Mouse (Mus musculus): ENCODE data around the gene Cmip. TPM values are rescaled to one million over a fixed set of nuclear protein-coding genes. Genes with fewer than 3 reads are reported as not detected.

Gene Cmip
- polyA plus RNA-seq, 1 experiment from 2014 or later: 28.5 TPM

- ATAC-seq (ENCODE audit: low FRiP score) (no peak), DNase-seq (ENCODE audit: low spot score, missing footprints) (no peak)
- Histone ChIP-seq H3K4me1 (ENCODE audit: control insufficient read depth, insufficient read depth, low read length) (peaks cover 13% of the 10 kb centered on the region), H3K36me3 (ENCODE audit: control insufficient read depth, insufficient read depth, low read length) (no peaks in the 10 kb centered on the region), H3K4me3 (ENCODE audit: low read depth, low read length) (no peak overlapping the region), H3K4me2 (no peak overlapping the region), H3K27ac (ENCODE audit: low read depth, low read length) (no peak overlapping the region), H3K27me3 (ENCODE audit: control insufficient read depth, insufficient read depth, low read length) (no peaks in the 10 kb centered on the region), H3K9ac (ENCODE audit: low read length) (no peak overlapping the region), H3K9me3 (ENCODE audit: control insufficient read depth, low read length) (no peaks in the 10 kb centered on the region)
- WGBS: 82% methylated on average over 7 of the region's 7 CpGs
These were observed 43.3 kb downstream of the Cmip start for GRCm38 (mm10) chr8:117300188-117300587.

DNA sequence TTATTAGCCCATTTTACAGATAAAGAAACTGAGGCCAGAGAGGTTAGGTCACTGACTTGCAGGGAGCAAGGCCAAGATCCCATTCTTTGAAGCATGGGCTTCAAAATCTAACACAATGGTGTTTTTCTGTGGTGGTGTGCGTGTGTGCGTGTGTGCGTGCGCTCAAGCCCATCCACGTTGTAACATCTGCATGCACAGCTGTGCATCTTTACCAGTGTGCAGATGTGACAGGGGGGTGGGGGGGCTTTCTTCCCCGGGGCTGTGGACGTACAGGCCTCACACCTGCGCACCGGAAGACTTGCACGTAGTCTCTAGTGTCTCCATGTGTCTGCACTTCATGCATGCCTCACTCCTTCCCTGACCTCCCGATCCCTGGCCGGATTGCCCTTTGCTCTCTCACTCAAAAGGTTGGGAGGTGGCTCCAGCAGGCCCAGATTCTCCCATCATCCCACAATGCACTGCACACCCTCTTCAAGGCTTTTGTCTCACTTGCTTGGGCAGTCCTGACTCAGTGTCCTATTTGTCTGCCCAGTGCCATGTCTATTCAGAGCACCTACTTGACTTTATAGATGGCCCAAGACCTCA lies 44.7 kb downstream of the Cmip start:
- WGBS: 86% methylated on average over 12 of the region's 12 CpGs
- H3K4me3 ChIP-seq (ENCODE audit: low read depth, low read length): no peak overlapping the region
- H3K27ac ChIP-seq (ENCODE audit: low read depth, low read length): no peak overlapping the region
- no peaks in the 10 kb centered on the region for H3K9me3 ChIP-seq (ENCODE audit: control insufficient read depth, low read length)
- H3K4me2 ChIP-seq: no peak overlapping the region
- peaks cover 13% of the 10 kb centered on the region for H3K4me1 ChIP-seq (ENCODE audit: control insufficient read depth, insufficient read depth, low read length)
- DNase-seq (ENCODE audit: low spot score, missing footprints): no peak
- H3K9ac ChIP-seq (ENCODE audit: low read length): no peak overlapping the region
- no peaks in the 10 kb centered on the region for H3K36me3 ChIP-seq (ENCODE audit: control insufficient read depth, insufficient read depth, low read length)
- no peaks in the 10 kb centered on the region for H3K27me3 ChIP-seq (ENCODE audit: control insufficient read depth, insufficient read depth, low read length)
- ATAC-seq (ENCODE audit: low FRiP score): no peak

DNA sequence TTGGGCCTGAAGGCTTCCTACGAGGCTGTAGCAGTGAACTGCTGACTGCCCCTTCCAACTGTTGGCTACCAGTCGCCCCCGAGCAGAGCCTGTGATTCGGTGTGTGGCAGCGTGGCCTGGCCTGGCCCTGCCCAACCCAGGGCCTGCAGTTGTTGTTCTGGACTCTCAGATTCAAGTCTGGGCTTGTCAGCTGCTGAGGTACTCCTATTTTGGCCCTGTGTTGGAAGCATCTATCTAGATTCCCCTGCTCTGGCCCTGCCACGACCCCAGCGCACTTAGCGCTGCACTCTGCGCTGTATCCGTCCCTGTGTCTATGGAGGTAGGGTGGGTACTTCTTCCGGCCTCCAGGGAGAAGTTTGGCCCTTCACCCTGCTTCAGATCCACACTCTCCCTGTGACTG lies 45.2 kb downstream of the Cmip start:
- H3K4me1 ChIP-seq (ENCODE audit: control insufficient read depth, insufficient read depth, low read length): peaks cover 14% of the 10 kb centered on the region
- no peak for DNase-seq (ENCODE audit: low spot score, missing footprints)
- H3K9me3 ChIP-seq (ENCODE audit: control insufficient read depth, low read length): no peaks in the 10 kb centered on the region
- 82% methylated on average over 11 of the region's 11 CpGs for WGBS
- no peak for ATAC-seq (ENCODE audit: low FRiP score)
- no peak overlapping the region for H3K4me3 ChIP-seq (ENCODE audit: low read depth, low read length)
- H3K36me3 ChIP-seq (ENCODE audit: control insufficient read depth, insufficient read depth, low read length): no peaks in the 10 kb centered on the region
- no peaks in the 10 kb centered on the region for H3K27me3 ChIP-seq (ENCODE audit: control insufficient read depth, insufficient read depth, low read length)
- H3K4me2 ChIP-seq: no peak overlapping the region
- no peak overlapping the region for H3K9ac ChIP-seq (ENCODE audit: low read length)
- no peak overlapping the region for H3K27ac ChIP-seq (ENCODE audit: low read depth, low read length)

DNA sequence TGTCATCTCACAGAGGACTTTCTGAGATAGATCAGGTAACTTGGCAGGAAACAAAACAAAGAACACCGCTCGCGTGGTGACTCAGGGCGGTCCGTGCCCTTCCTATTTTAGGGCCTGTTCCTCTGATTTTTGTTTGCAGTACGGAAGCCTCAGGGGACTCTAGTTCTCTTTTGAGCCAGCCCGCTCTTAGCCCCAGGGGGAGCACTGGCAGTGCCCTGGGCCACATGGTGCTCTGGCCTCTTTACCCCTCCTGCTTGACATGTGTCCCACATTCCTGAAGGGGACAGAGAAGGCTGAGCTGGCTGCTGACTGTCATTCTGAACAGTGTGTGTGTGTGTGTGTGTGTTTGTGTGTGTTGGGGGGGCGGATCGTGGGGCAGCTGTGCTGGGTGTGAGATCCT lies 46.8 kb downstream of the Cmip start:
- H3K9ac ChIP-seq (ENCODE audit: low read length): no peak overlapping the region
- no peak overlapping the region for H3K4me3 ChIP-seq (ENCODE audit: low read depth, low read length)
- peaks cover 18% of the 10 kb centered on the region for H3K4me1 ChIP-seq (ENCODE audit: control insufficient read depth, insufficient read depth, low read length)
- no peaks in the 10 kb centered on the region for H3K9me3 ChIP-seq (ENCODE audit: control insufficient read depth, low read length)
- no peak overlapping the region for H3K4me2 ChIP-seq
- DNase-seq (ENCODE audit: low spot score, missing footprints) (no peak), ATAC-seq (ENCODE audit: low FRiP score) (no peak)
- no peaks in the 10 kb centered on the region for H3K36me3 ChIP-seq (ENCODE audit: control insufficient read depth, insufficient read depth, low read length)
- H3K27me3 ChIP-seq (ENCODE audit: control insufficient read depth, insufficient read depth, low read length): no peaks in the 10 kb centered on the region
- WGBS: 71% methylated on average over 9 of the region's 9 CpGs
- H3K27ac ChIP-seq (ENCODE audit: low read depth, low read length): no peak overlapping the region

DNA sequence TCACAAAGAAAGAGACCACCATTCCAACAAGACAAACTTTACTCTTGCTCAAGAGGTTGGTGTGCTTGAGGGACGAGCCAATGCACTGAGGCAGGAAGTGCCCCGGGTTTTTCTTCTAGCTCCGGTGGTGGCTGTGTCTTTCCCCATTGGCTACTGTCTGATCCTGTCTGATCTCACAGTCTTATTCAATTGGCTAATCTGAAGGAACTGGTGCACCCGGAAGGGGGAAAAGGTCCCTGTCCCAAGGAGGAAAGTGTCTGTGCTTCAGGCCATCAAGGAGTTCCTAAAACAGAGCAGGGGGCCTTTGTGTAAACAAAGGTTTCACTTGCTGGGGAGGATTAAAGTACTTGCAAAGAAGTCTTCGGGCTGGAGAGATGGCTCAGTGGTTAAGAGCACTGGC lies 48.5 kb downstream of the Cmip start:
- H3K9ac ChIP-seq (ENCODE audit: low read length): no peak overlapping the region
- no peak overlapping the region for H3K27ac ChIP-seq (ENCODE audit: low read depth, low read length)
- ATAC-seq (ENCODE audit: low FRiP score) (no peak), DNase-seq (ENCODE audit: low spot score, missing footprints) (no peak)
- 50% methylated on average over 5 of the region's 5 CpGs for WGBS
- H3K27me3 ChIP-seq (ENCODE audit: control insufficient read depth, insufficient read depth, low read length): no peaks in the 10 kb centered on the region
- peaks cover 12% of the 10 kb centered on the region for H3K4me1 ChIP-seq (ENCODE audit: control insufficient read depth, insufficient read depth, low read length)
- no peak overlapping the region for H3K4me3 ChIP-seq (ENCODE audit: low read depth, low read length)
- no peak overlapping the region for H3K4me2 ChIP-seq
- no peaks in the 10 kb centered on the region for H3K36me3 ChIP-seq (ENCODE audit: control insufficient read depth, insufficient read depth, low read length)
- no peaks in the 10 kb centered on the region for H3K9me3 ChIP-seq (ENCODE audit: control insufficient read depth, low read length)

DNA sequence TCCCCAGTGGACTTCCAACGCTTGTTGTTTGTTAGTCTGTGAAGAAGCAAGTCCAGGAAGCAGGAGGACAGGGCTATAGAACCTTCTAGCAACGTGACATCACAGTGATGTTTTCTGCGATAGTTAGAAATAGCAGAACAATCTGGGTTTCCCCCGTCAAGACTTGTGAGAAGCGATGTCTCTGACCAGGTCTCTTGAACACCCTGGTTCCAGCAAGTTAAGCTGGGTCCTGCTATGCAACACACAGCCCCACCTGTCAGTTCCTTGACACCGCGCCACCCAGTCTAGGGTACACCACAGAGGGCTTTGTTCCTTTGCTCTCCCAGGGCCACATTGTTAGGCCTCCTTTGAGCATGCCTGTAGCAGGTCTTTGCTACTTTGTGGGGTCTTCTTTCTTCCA lies 49.9 kb downstream of the Cmip start:
- H3K4me1 ChIP-seq (ENCODE audit: control insufficient read depth, insufficient read depth, low read length): peaks cover 9% of the 10 kb centered on the region

GRCm38 (mm10) chr8:117307221-117307620 lies 50.4 kb downstream of the Cmip start:
- Histone ChIP-seq H3K27ac (ENCODE audit: low read depth, low read length) (no peak overlapping the region), H3K9me3 (ENCODE audit: control insufficient read depth, low read length) (no peaks in the 10 kb centered on the region), H3K9ac (ENCODE audit: low read length) (no peak overlapping the region), H3K4me1 (ENCODE audit: control insufficient read depth, insufficient read depth, low read length) (peaks cover 9% of the 10 kb centered on the region), H3K27me3 (ENCODE audit: control insufficient read depth, insufficient read depth, low read length) (no peaks in the 10 kb centered on the region), H3K4me2 (no peak overlapping the region), H3K36me3 (ENCODE audit: control insufficient read depth, insufficient read depth, low read length) (no peaks in the 10 kb centered on the region), H3K4me3 (ENCODE audit: low read depth, low read length) (no peak overlapping the region)
- 78% methylated on average over 8 of the region's 8 CpGs for WGBS
- DNase-seq (ENCODE audit: low spot score, missing footprints): no peak
- ATAC-seq (ENCODE audit: low FRiP score): no peak

More for the DNA sequence above, 49.9 kb downstream of the Cmip start:
- no peaks in the 10 kb centered on the region for H3K27me3 ChIP-seq (ENCODE audit: control insufficient read depth, insufficient read depth, low read length)
- 87% methylated on average over 7 of the region's 7 CpGs for WGBS
- no peaks in the 10 kb centered on the region for H3K9me3 ChIP-seq (ENCODE audit: control insufficient read depth, low read length)
- H3K27ac ChIP-seq (ENCODE audit: low read depth, low read length): no peak overlapping the region
- ATAC-seq (ENCODE audit: low FRiP score): no peak
- H3K4me3 ChIP-seq (ENCODE audit: low read depth, low read length): no peak overlapping the region
- H3K9ac ChIP-seq (ENCODE audit: low read length): no peak overlapping the region
- H3K36me3 ChIP-seq (ENCODE audit: control insufficient read depth, insufficient read depth, low read length): no peaks in the 10 kb centered on the region
- H3K4me2 ChIP-seq: no peak overlapping the region
- no peak for DNase-seq (ENCODE audit: low spot score, missing footprints)

DNA sequence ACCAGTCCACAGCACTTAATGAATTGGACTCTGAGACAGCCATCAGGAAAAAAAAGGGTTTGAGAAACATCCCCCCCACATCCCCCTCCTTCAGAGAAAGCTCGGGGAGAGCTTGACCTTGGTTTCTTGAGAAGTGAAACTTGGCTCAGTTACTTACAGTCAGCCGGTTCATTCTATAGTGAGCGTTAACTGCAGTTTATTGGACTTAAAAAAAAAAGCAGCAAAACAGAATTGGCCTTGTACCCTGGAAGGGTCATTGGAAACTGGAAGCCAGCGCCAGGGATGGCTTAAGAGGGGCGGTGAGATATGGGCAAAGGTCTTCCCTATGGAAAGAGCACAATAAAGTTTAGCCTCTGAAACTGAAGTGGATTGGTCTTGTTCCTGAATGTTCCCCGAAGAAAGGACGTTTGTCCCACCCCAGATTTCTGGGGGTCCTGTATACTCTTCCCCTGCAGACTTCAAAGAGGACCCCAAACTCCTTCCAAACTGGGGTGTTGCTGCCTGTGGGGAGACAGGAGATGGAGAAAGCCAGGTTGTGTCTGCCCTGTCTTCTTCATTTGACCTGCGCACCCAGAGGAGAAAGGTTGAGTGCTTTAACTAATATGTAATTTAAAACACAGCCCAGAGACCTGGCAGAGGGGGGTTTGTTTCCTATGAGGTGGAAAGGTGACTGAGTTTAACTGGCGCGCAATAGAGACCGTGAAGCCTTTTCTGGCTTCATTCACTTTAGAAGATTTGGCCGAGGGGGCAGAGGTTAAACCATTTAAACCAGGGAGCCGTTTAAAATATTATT lies 51.6 kb downstream of the Cmip start:
- Histone ChIP-seq H3K4me1 (ENCODE audit: control insufficient read depth, insufficient read depth, low read length) (peaks cover 7% of the 10 kb centered on the region), H3K9me3 (ENCODE audit: control insufficient read depth, low read length) (no peaks in the 10 kb centered on the region)
- WGBS: 89% methylated on average over 13 of the region's 13 CpGs

DNA sequence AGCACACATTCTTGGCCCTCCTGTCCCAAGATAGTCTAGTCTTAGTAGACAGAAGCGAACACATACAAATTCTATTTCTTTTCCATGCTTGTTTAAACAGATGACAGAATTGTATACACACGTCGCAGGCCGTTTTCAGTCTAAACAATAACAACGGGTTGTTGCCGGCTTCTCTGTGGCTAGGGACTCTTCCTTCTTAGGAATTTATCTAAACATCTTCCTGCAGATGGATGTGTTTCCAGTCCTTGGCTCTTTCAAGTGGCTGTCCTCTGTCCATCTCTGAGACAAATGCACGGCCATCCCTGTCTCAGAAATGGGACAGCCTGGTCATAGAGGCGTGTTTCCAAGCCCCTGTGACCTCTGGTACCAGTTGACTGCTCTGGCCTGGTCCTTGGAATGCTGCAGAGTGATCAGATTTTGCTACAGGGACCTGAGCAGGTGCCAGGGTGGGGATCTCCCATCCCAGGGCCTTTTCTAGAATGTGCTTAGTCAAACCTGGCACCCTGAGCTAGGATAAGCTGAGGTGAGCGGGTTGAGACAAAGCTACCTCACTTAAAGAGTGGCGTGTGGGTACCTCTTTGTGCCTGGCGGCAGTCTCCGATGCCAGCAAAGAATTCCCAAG lies 52.9 kb downstream of the Cmip start:
- Histone ChIP-seq H3K4me1 (ENCODE audit: control insufficient read depth, insufficient read depth, low read length) (peaks cover 14% of the 10 kb centered on the region), H3K4me2 (no peak overlapping the region), H3K27ac (ENCODE audit: low read depth, low read length) (no peak overlapping the region), H3K4me3 (ENCODE audit: low read depth, low read length) (no peak overlapping the region), H3K36me3 (ENCODE audit: control insufficient read depth, insufficient read depth, low read length) (no peaks in the 10 kb centered on the region), H3K9me3 (ENCODE audit: control insufficient read depth, low read length) (no peaks in the 10 kb centered on the region), H3K27me3 (ENCODE audit: control insufficient read depth, insufficient read depth, low read length) (no peaks in the 10 kb centered on the region), H3K9ac (ENCODE audit: low read length) (no peak overlapping the region)
- ATAC-seq (ENCODE audit: low FRiP score): no peak
- no peak for DNase-seq (ENCODE audit: low spot score, missing footprints)
- 89% methylated on average over 12 of the region's 12 CpGs for WGBS

More for the DNA sequence above, 51.6 kb downstream of the Cmip start:
- no peak overlapping the region for H3K9ac ChIP-seq (ENCODE audit: low read length)
- ATAC-seq (ENCODE audit: low FRiP score) (no peak), DNase-seq (ENCODE audit: low spot score, missing footprints) (no peak)
- no peak overlapping the region for H3K4me3 ChIP-seq (ENCODE audit: low read depth, low read length)
- no peaks in the 10 kb centered on the region for H3K36me3 ChIP-seq (ENCODE audit: control insufficient read depth, insufficient read depth, low read length)
- H3K27ac ChIP-seq (ENCODE audit: low read depth, low read length): no peak overlapping the region
- no peaks in the 10 kb centered on the region for H3K27me3 ChIP-seq (ENCODE audit: control insufficient read depth, insufficient read depth, low read length)
- no peak overlapping the region for H3K4me2 ChIP-seq
